Mouse (Mus musculus) liver, adult 2 months (tissue): ENCODE measurements around the gene Rilpl1.

Source experiments
- CTCF ChIP-seq: fragments of 200-500 bp; IDR thresholded peaks from 2 replicates; pipeline ENCODE4 v1.5.1; 2011; ENCODE audit warnings: low read depth, low read length, control low read depth
- POLR2A ChIP-seq: fragments of 200-500 bp; IDR thresholded peaks from 2 replicates; pipeline ENCODE4 v1.6.1; 2011; ENCODE audit warnings: low read length, control low read depth; ENCODE audit not compliant: insufficient read depth; ENCODE audit errors: extremely low read depth

GRCm38 (mm10) chr5:124501541-124501940 is 29.6 kb downstream of the Rilpl1 start:
- TF ChIP-seq CTCF (no peak), POLR2A (no peak)
